Mouse (Mus musculus) heart, embryonic 14.5 days (tissue): Measurements from ENCODE around the gene Nol12. TPM values are rescaled to one million over a fixed set of nuclear protein-coding genes. Genes with fewer than 3 reads are reported as not detected.

Source experiments
- ATAC-seq: fragments of 200-750 bp; cut with Nextera tagmentation; 2 replicates; pipeline ENCODE4 v1.8.0; 2017; ENCODE audit warnings: low read depth, moderate TSS enrichment; ENCODE audit not compliant: insufficient number of reproducible peaks, insufficient read depth, low FRiP score
- H3K27ac ChIP-seq, 2 experiments: fragments of 200-500 bp in 1 of 2; fragments of 300-500 bp in 1 of 2; sonication (generic) in 1 of 2; replicated peaks in 1 of 2; 2 replicates each; pipeline ENCODE4 v1.5.1; 2012 to 2014; ENCODE audit warnings: low read depth in 2 of 2, low read length in 2 of 2, control low read depth in 1 of 2, mild to moderate bottlenecking in 1 of 2, mixed read lengths in 1 of 2; ENCODE audit not compliant: control insufficient read depth in 1 of 2, insufficient read depth in 1 of 2
- H3K27me3 ChIP-seq: fragments of 300-500 bp; sonication (generic); 2 replicates; pipeline ENCODE4 v1.6.1; 2014; ENCODE audit warnings: mild to moderate bottlenecking, low read length, control low read depth; ENCODE audit not compliant: control insufficient read depth, insufficient read depth
- H3K36me3 ChIP-seq: fragments of 300-500 bp; sonication (generic); 2 replicates; pipeline ENCODE4 v1.6.1; 2014; ENCODE audit warnings: mild to moderate bottlenecking, control low read depth, low read length, mixed read lengths; ENCODE audit not compliant: control insufficient read depth, insufficient read depth
- H3K4me1 ChIP-seq, 2 experiments: fragments of 200-500 bp in 1 of 2; fragments of 300-500 bp in 1 of 2; sonication (generic) in 1 of 2; 2 replicates each; pipeline ENCODE4 v1.6.1; 2012 to 2014; ENCODE audit warnings: low read length in 2 of 2, control low read depth in 1 of 2, mixed read lengths in 1 of 2; ENCODE audit not compliant: control insufficient read depth in 2 of 2, insufficient read depth in 2 of 2
- H3K4me2 ChIP-seq: fragments of 300-500 bp; sonication (generic); 2 replicates; pipeline ENCODE4 v1.6.1; 2014; ENCODE audit warnings: mild to moderate bottlenecking, low read length
- H3K4me3 ChIP-seq, 2 experiments: fragments of 200-500 bp in 1 of 2; fragments of 300-500 bp in 1 of 2; sonication (generic) in 1 of 2; 2 replicates each; pipeline ENCODE4 v1.5.1; 2012 to 2014; ENCODE audit warnings: low read length in 2 of 2, mild to moderate bottlenecking in 2 of 2, control low read depth in 1 of 2, low read depth in 1 of 2, moderate library complexity in 1 of 2; ENCODE audit not compliant: control insufficient read depth in 1 of 2, insufficient read depth in 1 of 2
- H3K9ac ChIP-seq: fragments of 300-500 bp; sonication (generic); 2 replicates; pipeline ENCODE4 v1.6.1; 2014; ENCODE audit warnings: mild to moderate bottlenecking, low read length
- H3K9me3 ChIP-seq: fragments of 300-500 bp; sonication (generic); 2 replicates; pipeline ENCODE4 v1.6.1; 2016; ENCODE audit warnings: low read length, control low read depth; ENCODE audit not compliant: control insufficient read depth
- WGBS: fragments of 180-500 bp; shearing (Covaris S2); extraction: QIAGEN DNeasy Blood & Tissue Kit; methylation state at CpG from one replicate; pipeline ENCODE4 v1.1.7; 2014; 5-methylcytosine and 5-hydroxymethylcytosine counted together
- polyA plus RNA-seq: library from polyadenylated mRNA; unstranded; fragments of >200 nt; fragmentation: Nextera tagmentation; extraction: Ambion mirVana; gene quantifications from 2 replicates; pipeline ENCODE4 v1.2.1, GENCODE M21; 2014

Gene Nol12
- polyA plus RNA-seq, 1 experiment from 2014 or later: 30.5 TPM

GRCm38 (mm10) chr15:78908982-78909381 is 25.8 kb upstream of the Nol12 start:
- 74% methylated on average over 8 of the region's 8 CpGs for WGBS
- H3K27me3 ChIP-seq: no peaks in the 10 kb centered on the region
- H3K4me1 ChIP-seq: peaks cover 0 to 3% of the 10 kb centered on the region in 2 experiments; a peak in 2 of 4 replicates
- no peaks in the 10 kb centered on the region for H3K9me3 ChIP-seq
- no peak overlapping the region for H3K9ac ChIP-seq
- H3K4me3 ChIP-seq: no peak overlapping the region
- H3K27ac ChIP-seq: no peak overlapping the region
- H3K36me3 ChIP-seq: peaks cover 78% of the 10 kb centered on the region
- H3K4me2 ChIP-seq: no peak overlapping the region
- ATAC-seq: no peak

DNA sequence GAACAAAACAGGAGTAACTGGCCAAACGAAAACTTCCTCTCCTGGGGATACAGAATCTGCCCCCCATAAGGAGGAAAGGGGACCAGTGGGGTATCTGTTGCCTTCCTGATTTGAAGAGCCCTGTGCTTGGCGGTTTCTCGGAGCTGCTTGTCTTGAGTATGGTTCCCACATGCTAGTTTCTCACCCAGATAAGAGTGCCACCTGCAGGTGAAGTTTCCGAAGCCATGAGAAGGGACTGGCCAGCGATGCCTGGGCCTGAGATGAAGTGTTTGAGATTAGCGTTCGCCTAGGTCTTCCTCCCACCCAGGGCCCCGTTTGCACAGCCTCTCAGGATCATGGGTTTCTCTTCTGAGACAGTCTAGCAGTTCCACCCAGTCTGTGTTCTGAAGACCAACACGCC is 22.7 kb upstream of the Nol12 start:
- WGBS: 37% methylated on average over 9 of the region's 9 CpGs
- no peak overlapping the region for H3K4me3 ChIP-seq
- no peaks in the 10 kb centered on the region for H3K27me3 ChIP-seq
- peaks cover 10 to 20% of the 10 kb centered on the region in 2 experiments; a peak in 3 of 4 replicates for H3K4me1 ChIP-seq
- H3K9me3 ChIP-seq: no peaks in the 10 kb centered on the region
- H3K36me3 ChIP-seq: peaks cover 47% of the 10 kb centered on the region
- H3K27ac ChIP-seq: no peak overlapping the region
- ATAC-seq: no peak
- no peak overlapping the region for H3K9ac ChIP-seq
- no peak overlapping the region for H3K4me2 ChIP-seq

DNA sequence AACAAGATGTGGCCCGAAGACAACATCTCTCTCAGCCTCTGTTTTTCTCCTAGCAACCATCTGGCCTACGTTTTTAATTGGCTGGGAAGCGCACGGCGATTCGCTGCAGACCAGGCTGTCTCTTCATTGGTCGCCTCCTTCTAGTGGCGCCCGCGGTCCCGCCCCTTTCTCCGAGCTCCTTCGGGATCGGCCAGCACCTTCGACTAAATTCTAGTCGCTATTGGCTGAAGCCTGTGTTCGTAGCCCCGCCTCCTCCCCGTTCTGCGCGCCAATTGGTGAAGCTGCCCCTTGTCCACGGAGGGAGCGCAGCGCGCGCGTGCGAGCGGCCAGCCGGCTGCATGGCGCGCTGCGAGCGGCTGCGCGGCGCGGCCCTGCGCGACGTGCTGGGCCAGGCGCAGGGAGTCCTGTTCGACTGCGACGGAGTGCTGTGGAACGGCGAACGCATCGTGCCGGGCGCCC is 21.1 kb upstream of the Nol12 start, which contains the start of gene Pdxp:
Gene Pdxp, plus strand, starts transcription at position 288 of the 459 bp plus-strand sequence.
- no peaks in the 10 kb centered on the region for H3K9me3 ChIP-seq
- no peaks in the 10 kb centered on the region for H3K27me3 ChIP-seq
- ATAC-seq: peak; percentile 89
- peak within 1 kb of the TSS; percentile 66 to 79 for H3K4me3 ChIP-seq
- under 1% methylated on average over 49 of the region's 51 CpGs for WGBS
- peaks cover 42% of the 10 kb centered on the region for H3K36me3 ChIP-seq
- H3K9ac ChIP-seq: peak within 1 kb of the TSS; percentile 80
- H3K27ac ChIP-seq: peak within 1 kb of the TSS; percentile 78 to 84
- peak within 1 kb of the TSS; percentile 98 for H3K4me2 ChIP-seq
- H3K4me1 ChIP-seq: peaks cover 10 to 20% of the 10 kb centered on the region in 2 experiments; a peak in 3 of 4 replicates

- peak; percentile 28 for ATAC-seq
- Histone ChIP-seq H3K27ac (peak overlapping the region; percentile 78 to 84), H3K9ac (peak overlapping the region; percentile 80), H3K27me3 (no peaks in the 10 kb centered on the region), H3K4me2 (peak overlapping the region; percentile 98), H3K4me3 (peak overlapping the region; percentile 66 to 79), H3K4me1 (peaks cover 10 to 20% of the 10 kb centered on the region in 2 experiments; a peak in 3 of 4 replicates), H3K36me3 (peaks cover 40% of the 10 kb centered on the region), H3K9me3 (no peaks in the 10 kb centered on the region)
- WGBS: under 1% methylated on average over 86 of the region's 87 CpGs
Measured at GRCm38 (mm10) chr15:78914091-78914822, 20.5 kb upstream of the Nol12 start.

GRCm38 (mm10) chr15:78914823-78915659 is 19.7 kb upstream of the Nol12 start:
- H3K27me3 ChIP-seq: no peaks in the 10 kb centered on the region
- H3K27ac ChIP-seq: no peak overlapping the region
- H3K4me2 ChIP-seq: peak overlapping the region; percentile 98
- H3K4me3 ChIP-seq: peak overlapping the region; percentile 66 to 79
- peaks cover 35% of the 10 kb centered on the region for H3K36me3 ChIP-seq
- H3K9ac ChIP-seq: peak overlapping the region; percentile 80
- no peak for ATAC-seq
- peaks cover 10 to 20% of the 10 kb centered on the region in 2 experiments; a peak in 3 of 4 replicates for H3K4me1 ChIP-seq
- H3K9me3 ChIP-seq: no peaks in the 10 kb centered on the region
- WGBS: 51% methylated on average over 8 of the region's 8 CpGs

- no peaks in the 10 kb centered on the region for H3K9me3 ChIP-seq
- peaks cover 10 to 20% of the 10 kb centered on the region in 2 experiments; a peak in 3 of 4 replicates for H3K4me1 ChIP-seq
- H3K36me3 ChIP-seq: peaks cover 29% of the 10 kb centered on the region
- WGBS: 6% methylated on average over 8 of the region's 8 CpGs
- H3K9ac ChIP-seq: no peak overlapping the region
- no peak overlapping the region for H3K27ac ChIP-seq
- no peak for ATAC-seq
- no peak overlapping the region; a peak in 1 of 4 replicates for H3K4me3 ChIP-seq
- H3K4me2 ChIP-seq: peak overlapping the region; percentile 98
- no peaks in the 10 kb centered on the region for H3K27me3 ChIP-seq
Measured at GRCm38 (mm10) chr15:78915660-78916017, 19.1 kb upstream of the Nol12 start.

DNA sequence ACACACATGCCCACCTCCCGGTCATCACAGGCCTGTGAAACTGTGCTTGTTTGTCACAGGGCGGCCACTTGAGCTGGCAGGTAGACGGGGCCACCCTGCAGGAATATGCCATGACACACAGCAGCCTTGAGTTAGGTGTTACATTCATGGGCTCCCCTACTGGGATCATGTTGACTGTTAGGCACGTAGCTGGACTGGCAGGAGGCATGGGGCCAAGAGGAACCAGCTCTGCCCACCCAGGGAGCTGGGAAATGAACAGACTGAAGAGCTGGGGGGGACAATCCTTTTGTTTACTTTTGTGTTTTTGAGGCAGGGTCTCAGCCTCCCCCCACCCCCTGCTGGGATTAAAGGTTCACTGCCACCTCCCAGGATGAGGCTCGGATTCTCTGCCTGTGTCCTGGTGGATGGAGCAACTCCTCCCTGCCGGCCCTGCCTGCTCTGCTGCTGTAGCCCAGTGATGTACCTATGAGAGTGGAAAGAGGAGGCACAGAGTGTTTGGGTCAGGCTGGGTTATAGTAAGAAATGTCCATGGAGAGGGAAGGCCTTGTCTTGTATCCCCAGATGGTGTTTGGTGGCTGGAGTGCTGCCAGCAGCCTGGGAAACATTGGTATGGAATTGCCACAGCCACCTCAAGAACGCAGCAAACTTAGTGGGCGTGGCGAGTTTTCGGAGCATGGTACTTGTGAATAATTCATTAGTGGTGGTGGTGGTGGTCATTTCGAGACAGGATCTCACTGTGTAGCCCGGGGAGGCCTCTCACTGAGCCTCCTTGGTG is 18.5 kb upstream of the Nol12 start:
- H3K36me3 ChIP-seq: peaks cover 23% of the 10 kb centered on the region
- H3K9ac ChIP-seq: 0 out of 2 replicates have a peak overlapping the region, but pooled peaks have one; percentile 18
- no peaks in the 10 kb centered on the region for H3K9me3 ChIP-seq
- H3K4me1 ChIP-seq: peaks cover 10 to 20% of the 10 kb centered on the region in 2 experiments; a peak in 3 of 4 replicates
- H3K27me3 ChIP-seq: no peaks in the 10 kb centered on the region
- H3K4me2 ChIP-seq: peak overlapping the region; percentile 98
- H3K27ac ChIP-seq: no peak overlapping the region
- ATAC-seq: no peak
- 69% methylated on average over 12 of the region's 12 CpGs for WGBS
- no peak overlapping the region for H3K4me3 ChIP-seq
